Mouse (Mus musculus) cortical plate, adult 2 months (tissue): Measurements from ENCODE around the gene Smpdl3a.

Source experiments
- CTCF ChIP-seq: fragments of 200-500 bp; IDR thresholded peaks from 2 replicates; pipeline ENCODE4 v1.5.1; 2011; ENCODE audit warnings: mild to moderate bottlenecking, control low read depth, low read length; ENCODE audit not compliant: insufficient read depth; ENCODE audit errors: extremely low read depth
- POLR2A ChIP-seq: fragments of 200-500 bp; IDR thresholded peaks from 2 replicates; pipeline ENCODE4 v1.6.1; 2011; ENCODE audit warnings: mild to moderate bottlenecking, low read length, control low read depth; ENCODE audit not compliant: insufficient read depth; ENCODE audit errors: extremely low read depth

DNA sequence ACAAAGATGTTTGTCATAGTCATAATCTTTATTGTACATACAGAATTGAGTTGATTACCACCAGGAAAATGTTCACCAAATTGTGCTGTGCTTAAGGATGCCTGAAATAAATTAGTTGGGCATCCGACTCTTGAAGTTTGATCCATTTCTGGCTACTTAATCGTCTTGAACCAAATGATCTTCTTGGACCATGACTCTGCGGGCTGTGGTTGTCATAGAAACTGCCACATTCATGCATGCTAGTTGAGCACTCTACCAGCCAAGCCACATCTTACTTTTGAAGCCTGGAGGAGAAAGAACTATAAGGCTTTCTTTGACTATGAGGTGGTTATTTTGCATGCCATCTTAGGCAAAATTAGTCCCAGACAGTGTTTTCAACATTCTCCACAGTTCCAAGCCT is 35.5 kb downstream of the Smpdl3a start:
- TF ChIP-seq CTCF (no peak), POLR2A (no peak)
